Mouse (Mus musculus) heart, embryonic 13.5 days (tissue): ENCODE results near the gene Rpl22l1. TPM values are rescaled to one million over a fixed set of nuclear protein-coding genes. Genes with fewer than 3 reads are reported as not detected.

ENCODE experiments used
- ATAC-seq: fragments of 200-750 bp; cut with Nextera tagmentation; 2 replicates; pipeline ENCODE4 v1.8.0; 2017; ENCODE audit warnings: moderate TSS enrichment; ENCODE audit not compliant: insufficient number of reproducible peaks, low FRiP score, low TSS enrichment; ENCODE audit errors: extremely low read depth
- H3K27ac ChIP-seq: fragments of 300-500 bp; sonication (generic); replicated peaks from 2 replicates; pipeline ENCODE4 v1.5.1; 2015; ENCODE audit warnings: moderate library complexity, mild to moderate bottlenecking, inconsistent platforms
- H3K27me3 ChIP-seq: fragments of 300-500 bp; sonication (generic); replicated peaks from 2 replicates; pipeline ENCODE4 v1.6.1; 2015; ENCODE audit warnings: mild to moderate bottlenecking, inconsistent platforms
- H3K36me3 ChIP-seq: fragments of 300-500 bp; sonication (generic); 2 replicates; pipeline ENCODE4 v1.6.1; 2015; ENCODE audit warnings: mild to moderate bottlenecking, inconsistent platforms
- H3K4me1 ChIP-seq: fragments of 300-500 bp; sonication (generic); 2 replicates; pipeline ENCODE4 v1.6.1; 2015; ENCODE audit warnings: inconsistent platforms
- H3K4me2 ChIP-seq: fragments of 300-500 bp; sonication (generic); 2 replicates; pipeline ENCODE4 v1.6.1; 2015; ENCODE audit warnings: inconsistent platforms, mild to moderate bottlenecking, moderate library complexity
- H3K4me3 ChIP-seq: fragments of 300-500 bp; sonication (generic); 2 replicates; pipeline ENCODE4 v1.5.1; 2015; ENCODE audit warnings: moderate library complexity, mild to moderate bottlenecking, inconsistent platforms
- H3K9ac ChIP-seq: fragments of 300-500 bp; sonication (generic); 2 replicates; pipeline ENCODE4 v1.6.1; 2015; ENCODE audit warnings: inconsistent platforms, mild to moderate bottlenecking, moderate library complexity
- H3K9me3 ChIP-seq: fragments of 300-500 bp; sonication (generic); 2 replicates; pipeline ENCODE4 v1.6.1; 2016; ENCODE audit warnings: inconsistent platforms
- WGBS: fragments of 180-500 bp; shearing (Covaris S2); methylation state at CpG from one replicate; pipeline ENCODE4 v1.1.7; 2015; ENCODE audit warnings: mixed read lengths; 5-methylcytosine and 5-hydroxymethylcytosine counted together
- polyA plus RNA-seq: library from polyadenylated mRNA; unstranded; fragments of >200 nt; fragmentation: Nextera tagmentation; extraction: Ambion mirVana; gene quantifications from 2 replicates; pipeline ENCODE4 v1.2.1, GENCODE M21; 2015

The Rpl22l1 gene
- polyA plus RNA-seq, 1 experiment from 2014 or later, result 212 TPM

GRCm38 (mm10) chr3:28781422-28781821 lies 23.8 kb upstream of the Rpl22l1 start:
- ATAC-seq, result 0 out of 2 replicates have a peak, but pooled peaks have one; percentile 3
- Histone ChIP-seq H3K4me2 (peak overlapping the region; percentile 98), H3K9ac (peak overlapping the region; percentile 92), H3K36me3 (peaks cover 7% of the 10 kb centered on the region; the same call in 1 of the 2 replicates), H3K27me3 (0 out of 2 replicates have a peak, but pooled peaks cover 2% of the 10 kb centered on the region), H3K9me3 (no peaks in the 10 kb centered on the region), H3K4me3 (peak overlapping the region; percentile 89), H3K27ac (no peak overlapping the region), H3K4me1 (peaks cover 11% of the 10 kb centered on the region)
- 1% methylated on average over 41 of the region's 41 CpGs for WGBS

GRCm38 (mm10) chr3:28781848-28782247 lies 23.4 kb upstream of the Rpl22l1 start:
- peak overlapping the region; percentile 92 for H3K9ac ChIP-seq
- 21% methylated on average over 14 of the region's 14 CpGs for WGBS

DNA sequence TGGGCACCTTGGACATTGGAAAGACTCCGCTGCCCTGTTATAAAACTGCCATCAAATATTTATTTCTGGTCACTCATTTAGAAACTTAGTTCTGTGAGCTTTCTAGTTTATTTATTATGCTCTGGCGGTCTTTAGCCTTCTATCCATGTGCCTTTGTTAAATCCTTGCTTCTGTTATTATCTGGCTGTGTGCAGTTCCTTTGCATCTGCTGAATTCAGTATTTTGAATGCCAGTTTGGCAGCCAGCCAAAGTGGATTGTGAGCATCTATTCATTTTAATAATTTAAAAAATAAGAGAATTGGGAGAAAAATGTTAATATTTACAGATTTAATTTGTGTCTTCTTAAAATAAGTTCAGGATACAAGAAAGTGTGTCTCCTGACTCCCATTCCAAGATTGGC lies 21.1 kb upstream of the Rpl22l1 start:
- no peak for ATAC-seq
- Histone ChIP-seq H3K9me3 (no peaks in the 10 kb centered on the region), H3K4me2 (no peak overlapping the region), H3K4me3 (no peak overlapping the region), H3K36me3 (peaks cover 7% of the 10 kb centered on the region; the same call in 1 of the 2 replicates), H3K4me1 (peaks cover 11% of the 10 kb centered on the region), H3K27me3 (0 out of 2 replicates have a peak, but pooled peaks cover 2% of the 10 kb centered on the region), H3K27ac (no peak overlapping the region), H3K9ac (no peak overlapping the region)
- WGBS, result 88% methylated on average over 2 of the region's 2 CpGs

More at GRCm38 (mm10) chr3:28781848-28782247, 23.4 kb upstream of the Rpl22l1 start:
- Histone ChIP-seq H3K4me1 (peaks cover 11% of the 10 kb centered on the region), H3K4me3 (peak overlapping the region; percentile 89), H3K27me3 (0 out of 2 replicates have a peak, but pooled peaks cover 2% of the 10 kb centered on the region), H3K36me3 (peaks cover 7% of the 10 kb centered on the region; the same call in 1 of the 2 replicates), H3K27ac (no peak overlapping the region), H3K9me3 (no peaks in the 10 kb centered on the region), H3K4me2 (peak overlapping the region; percentile 98)
- no peak for ATAC-seq

GRCm38 (mm10) chr3:28794835-28795234 lies 10.4 kb upstream of the Rpl22l1 start:
- no peaks in the 10 kb centered on the region for H3K4me1 ChIP-seq
- H3K4me3 ChIP-seq, result no peak overlapping the region
- no peaks in the 10 kb centered on the region for H3K27me3 ChIP-seq
- no peak for ATAC-seq
- H3K36me3 ChIP-seq, result peaks cover 6% of the 10 kb centered on the region; the same call in 1 of the 2 replicates
- no peaks in the 10 kb centered on the region for H3K9me3 ChIP-seq
- no peak overlapping the region for H3K9ac ChIP-seq
- WGBS, result 75% methylated on average over 7 of the region's 7 CpGs
- H3K27ac ChIP-seq, result no peak overlapping the region
- no peak overlapping the region for H3K4me2 ChIP-seq

- Histone ChIP-seq H3K27me3 (no peaks in the 10 kb centered on the region), H3K36me3 (peaks cover 24% of the 10 kb centered on the region), H3K9me3 (no peaks in the 10 kb centered on the region), H3K4me2 (no peak overlapping the region), H3K27ac (no peak overlapping the region), H3K9ac (no peak overlapping the region), H3K4me3 (no peak overlapping the region), H3K4me1 (peaks cover 16% of the 10 kb centered on the region)
- WGBS, result 91% methylated on average over 4 of the region's 4 CpGs
- ATAC-seq, result no peak
Observed at GRCm38 (mm10) chr3:28808039-28808643, 2.9 kb downstream of the Rpl22l1 start.

DNA sequence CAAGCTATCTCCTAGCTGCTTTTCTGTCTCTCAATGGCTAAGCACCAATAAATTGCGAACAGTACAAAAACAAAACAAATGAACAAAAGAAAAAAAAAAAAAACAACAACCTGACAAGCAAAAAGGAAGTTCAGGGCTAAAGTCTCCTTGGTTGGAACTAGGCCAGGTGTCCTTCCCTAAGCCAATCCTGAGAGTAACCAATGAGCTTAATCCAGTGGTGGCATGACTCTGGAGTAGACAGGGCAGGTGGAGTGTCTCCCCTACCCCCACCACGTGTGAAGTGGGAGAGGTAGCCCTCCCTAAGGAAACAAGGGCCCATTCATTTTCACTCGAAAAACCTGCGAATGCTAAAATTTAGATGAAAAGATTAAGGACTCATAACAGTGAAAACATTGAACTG lies 6.2 kb downstream of the Rpl22l1 start:
- no peak overlapping the region for H3K4me3 ChIP-seq
- no peak for ATAC-seq
- 68% methylated on average over 4 of the region's 4 CpGs for WGBS

GRCm38 (mm10) chr3:28814361-28814760 lies 9.1 kb downstream of the Rpl22l1 start:
- Histone ChIP-seq H3K4me2 (no peak overlapping the region), H3K9ac (no peak overlapping the region), H3K4me3 (no peak overlapping the region), H3K36me3 (no peaks in the 10 kb centered on the region), H3K4me1 (no peaks in the 10 kb centered on the region), H3K9me3 (no peaks in the 10 kb centered on the region), H3K27me3 (no peaks in the 10 kb centered on the region), H3K27ac (no peak overlapping the region)
- WGBS, result 2% methylated on average over 4 of the region's 4 CpGs
- no peak for ATAC-seq

More for the DNA sequence above, 6.2 kb downstream of the Rpl22l1 start:
- H3K9ac ChIP-seq, result no peak overlapping the region
- H3K4me1 ChIP-seq, result peaks cover 5% of the 10 kb centered on the region
- H3K36me3 ChIP-seq, result peaks cover 22% of the 10 kb centered on the region
- no peaks in the 10 kb centered on the region for H3K9me3 ChIP-seq
- H3K27ac ChIP-seq, result no peak overlapping the region
- no peaks in the 10 kb centered on the region for H3K27me3 ChIP-seq
- H3K4me2 ChIP-seq, result no peak overlapping the region

DNA sequence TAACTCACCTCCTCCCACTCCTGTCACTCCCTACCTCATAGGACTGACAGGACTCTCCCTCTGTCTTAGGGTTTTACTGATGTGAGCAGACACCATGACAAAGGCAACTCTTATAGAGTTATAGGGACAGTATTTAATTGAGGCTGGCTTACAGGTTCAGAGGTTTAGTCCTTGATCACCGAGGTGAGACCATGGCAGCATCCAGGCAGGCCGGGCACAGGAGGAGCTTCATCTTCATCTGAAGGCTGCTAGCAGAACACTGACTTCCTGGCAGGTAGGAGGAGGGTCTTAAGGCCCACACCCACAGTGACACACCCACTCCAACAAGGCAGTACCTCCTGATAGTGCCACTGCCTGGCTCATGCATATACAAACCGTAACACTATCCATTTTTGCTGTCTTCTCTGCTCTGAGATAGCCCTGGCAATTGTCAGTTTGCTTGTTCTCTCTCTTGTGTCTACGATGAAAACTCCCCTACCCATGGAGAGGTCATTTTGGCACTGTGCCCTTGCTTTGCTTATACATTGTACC lies 10.8 kb downstream of the Rpl22l1 start:
- no peak overlapping the region for H3K9ac ChIP-seq
- 69% methylated on average over 4 of the region's 4 CpGs for WGBS

GRCm38 (mm10) chr3:28826272-28826671 lies 21.0 kb downstream of the Rpl22l1 start:
- no peaks in the 10 kb centered on the region for H3K27me3 ChIP-seq
- no peaks in the 10 kb centered on the region for H3K4me1 ChIP-seq
- no peak overlapping the region for H3K4me2 ChIP-seq
- no peak for ATAC-seq
- H3K36me3 ChIP-seq, result no peaks in the 10 kb centered on the region
- H3K4me3 ChIP-seq, result no peak overlapping the region
- whole genome bisulfite sequencing, result 77% methylated on average over 1 of the region's 1 CpGs
- no peak overlapping the region for H3K9ac ChIP-seq
- H3K27ac ChIP-seq, result no peak overlapping the region
- H3K9me3 ChIP-seq, result no peaks in the 10 kb centered on the region

More for the DNA sequence above, 10.8 kb downstream of the Rpl22l1 start:
- no peaks in the 10 kb centered on the region for H3K9me3 ChIP-seq
- no peak for ATAC-seq
- H3K27me3 ChIP-seq, result no peaks in the 10 kb centered on the region
- H3K36me3 ChIP-seq, result no peaks in the 10 kb centered on the region
- H3K4me3 ChIP-seq, result no peak overlapping the region
- H3K4me2 ChIP-seq, result no peak overlapping the region
- no peak overlapping the region for H3K27ac ChIP-seq
- no peaks in the 10 kb centered on the region for H3K4me1 ChIP-seq

GRCm38 (mm10) chr3:28827605-28828004 lies 22.4 kb downstream of the Rpl22l1 start:
- H3K4me3 ChIP-seq, result no peak overlapping the region
- no peaks in the 10 kb centered on the region for H3K9me3 ChIP-seq
- WGBS, result 71% methylated on average over 2 of the region's 2 CpGs
- H3K4me1 ChIP-seq, result no peaks in the 10 kb centered on the region
- no peaks in the 10 kb centered on the region for H3K27me3 ChIP-seq
- H3K9ac ChIP-seq, result no peak overlapping the region
- no peak for ATAC-seq
- no peaks in the 10 kb centered on the region for H3K36me3 ChIP-seq
- H3K27ac ChIP-seq, result no peak overlapping the region
- no peak overlapping the region for H3K4me2 ChIP-seq

GRCm38 (mm10) chr3:28829454-28829853 lies 24.2 kb downstream of the Rpl22l1 start:
- Histone ChIP-seq H3K27ac (no peak overlapping the region), H3K27me3 (no peaks in the 10 kb centered on the region), H3K4me2 (no peak overlapping the region), H3K9ac (no peak overlapping the region), H3K4me1 (no peaks in the 10 kb centered on the region), H3K4me3 (no peak overlapping the region), H3K36me3 (no peaks in the 10 kb centered on the region), H3K9me3 (no peaks in the 10 kb centered on the region)
- ATAC-seq, result no peak
- WGBS, result 77% methylated on average over 2 of the region's 2 CpGs
